Mouse (Mus musculus) left cerebral cortex, adult 8-10 months (tissue): ENCODE data around the gene Ing3. TPM values are rescaled to one million over a fixed set of nuclear protein-coding genes. Genes with fewer than 3 reads are reported as not detected.

Experiments
- DNase-seq, 2 experiments: peaks; one replicate each; pipeline ENCODE4 v3.0.0; 2022; ENCODE audit warnings: low spot score in 2 of 2
- total RNA-seq, 4 experiments: library from RNA; stranded (reverse); gene quantifications; 2 replicates each; pipeline ENCODE4 v1.2.4; 2022

Ing3 gene
- total RNA-seq, 4 experiments from 2014 or later: 19.0 to 26.7 (median 20.4) TPM

GRCm38 (mm10) chr6:22019637-22020036 lies 70.3 kb downstream of the Ing3 start:
- DNase-seq: no peak

- DNase-seq: no peak
These were observed 71.3 kb downstream of the Ing3 start for GRCm38 (mm10) chr6:22020696-22021095.

- no peak for DNase-seq
These were observed 71.9 kb downstream of the Ing3 start for GRCm38 (mm10) chr6:22021315-22021714.

GRCm38 (mm10) chr6:22024168-22024567 lies 74.8 kb downstream of the Ing3 start:
- no peak for DNase-seq

Other genes with a start within 250 kb of the Ing3 start
- 10 to 100 TPM; 25.1 to 27.8 (median 26.8) TPM for gene Tspan12, start 97.1 kb upstream of the Ing3 start, total RNA-seq
- gene Cped1, start 36.3 kb downstream of the Ing3 start, total RNA-seq: 1 to 10 TPM; 3.9 to 5.7 (median 4.8) TPM